Mouse (Mus musculus) kidney, postnatal 0 days (tissue): Measurements from ENCODE around the gene Kcna7. TPM values are rescaled to one million over a fixed set of nuclear protein-coding genes. Genes with fewer than 3 reads are reported as not detected.

ENCODE experiments used
- ATAC-seq: fragments of 200-750 bp; cut with Nextera tagmentation; replicated peaks from 2 replicates; pipeline ENCODE4 v1.8.0; 2017; ENCODE audit warnings: low read depth, moderate number of reproducible peaks, moderate TSS enrichment, moderate library complexity; ENCODE audit not compliant: low FRiP score
- DNase-seq: peaks from one replicate; pipeline ENCODE4 v3.0.0-alpha.2; 2016; ENCODE audit warnings: low spot score
- H3K27ac ChIP-seq: fragments of 300-500 bp; sonication (generic); 2 replicates; pipeline ENCODE4 v1.5.1; 2014; ENCODE audit warnings: mild to moderate bottlenecking
- H3K27me3 ChIP-seq: fragments of 300-500 bp; sonication (generic); 2 replicates; pipeline ENCODE4 v1.6.1; 2014; ENCODE audit warnings: low read length, mixed read lengths; ENCODE audit not compliant: insufficient read depth
- H3K36me3 ChIP-seq: fragments of 300-500 bp; sonication (generic); 2 replicates; pipeline ENCODE4 v1.6.1; 2014; ENCODE audit warnings: low read length, mixed read lengths; ENCODE audit not compliant: insufficient read depth
- H3K4me1 ChIP-seq: fragments of 300-500 bp; sonication (generic); replicated peaks from 2 replicates; pipeline ENCODE4 v1.6.1; 2014; ENCODE audit warnings: antibody characterized with exemption, low read length, mixed read lengths; ENCODE audit not compliant: insufficient read depth
- H3K4me2 ChIP-seq: fragments of 300-500 bp; sonication (generic); 2 replicates; pipeline ENCODE4 v1.6.1; 2014; ENCODE audit warnings: mild to moderate bottlenecking, low read length, moderate library complexity, mixed read lengths
- H3K4me3 ChIP-seq: fragments of 300-500 bp; sonication (generic); replicated peaks from 2 replicates; pipeline ENCODE4 v1.5.1; 2014; ENCODE audit warnings: low read depth, low read length
- H3K9ac ChIP-seq: fragments of 300-500 bp; sonication (generic); 2 replicates; pipeline ENCODE4 v1.6.1; 2014; ENCODE audit warnings: low read depth, low read length
- H3K9me3 ChIP-seq: fragments of 300-500 bp; sonication (generic); replicated peaks from 2 replicates; pipeline ENCODE4 v1.6.1; 2016; ENCODE audit warnings: low read length, inconsistent platforms, mixed read lengths
- CTCF ChIP-seq: IDR thresholded peaks from 2 replicates; pipeline ENCODE4 v1.5.1; 2016; ENCODE audit warnings: antibody characterized with exemption, low read depth, mild to moderate bottlenecking, moderate library complexity
- WGBS: fragments of 180-500 bp; shearing (Covaris S2); extraction: QIAGEN DNeasy Blood & Tissue Kit; methylation state at CpG from one replicate; pipeline ENCODE4 v1.1.7; 2014; 5-methylcytosine and 5-hydroxymethylcytosine counted together
- polyA plus RNA-seq: library from polyadenylated mRNA; unstranded; fragments of >200 nt; fragmentation: Nextera tagmentation; extraction: Ambion mirVana; gene quantifications from 2 replicates; pipeline ENCODE4 v1.2.1, GENCODE M21; 2015

Gene Kcna7
- polyA plus RNA-seq, 1 experiment from 2014 or later, result 0.05 TPM

- WGBS, result 1% methylated on average over 16 of the region's 16 CpGs
- Histone ChIP-seq H3K4me1 (peaks cover 30% of the 10 kb centered on the region), H3K9me3 (no peaks in the 10 kb centered on the region), H3K4me3 (peak overlapping the region; percentile 46), H3K9ac (peak overlapping the region; percentile 70), H3K27ac (peak overlapping the region; percentile 62), H3K4me2 (peak overlapping the region; percentile 64), H3K36me3 (0 out of 2 replicates have a peak, but pooled peaks cover 6% of the 10 kb centered on the region), H3K27me3 (no peaks in the 10 kb centered on the region)
- no peak for TF ChIP-seq CTCF
- no peak for DNase-seq
- ATAC-seq, result no peak
Measured at GRCm38 (mm10) chr7:45435038-45435437, 29.6 kb downstream of the Kcna7 start.

GRCm38 (mm10) chr7:45436444-45436843 lies 31.0 kb downstream of the Kcna7 start:
- Histone ChIP-seq H3K9me3 (no peaks in the 10 kb centered on the region), H3K36me3 (0 out of 2 replicates have a peak, but pooled peaks cover 1% of the 10 kb centered on the region), H3K4me2 (peak overlapping the region; percentile 64; the same call in 1 of the 2 replicates), H3K9ac (no peak overlapping the region), H3K4me3 (no peak overlapping the region), H3K27me3 (no peaks in the 10 kb centered on the region), H3K27ac (no peak overlapping the region), H3K4me1 (peaks cover 30% of the 10 kb centered on the region)
- DNase-seq (no peak), ATAC-seq (no peak)
- TF ChIP-seq CTCF, result no peak
- 97% methylated on average over 5 of the region's 5 CpGs for WGBS

GRCm38 (mm10) chr7:45437046-45437445 lies 31.6 kb downstream of the Kcna7 start:
- 0 out of 2 replicates have a peak, but pooled peaks cover 5% of the 10 kb centered on the region for H3K36me3 ChIP-seq
- H3K27ac ChIP-seq, result 0 out of 2 replicates have a peak overlapping the region, but pooled peaks have one; percentile 13
- H3K27me3 ChIP-seq, result no peaks in the 10 kb centered on the region
- WGBS, result 42% methylated on average over 6 of the region's 6 CpGs
- no peak overlapping the region; the same call in 1 of the 2 replicates for H3K4me2 ChIP-seq
- H3K9ac ChIP-seq, result no peak overlapping the region
- no peak for TF ChIP-seq CTCF
- no peak for DNase-seq
- H3K4me3 ChIP-seq, result no peak overlapping the region
- no peak for ATAC-seq
- peaks cover 30% of the 10 kb centered on the region for H3K4me1 ChIP-seq
- no peaks in the 10 kb centered on the region for H3K9me3 ChIP-seq

GRCm38 (mm10) chr7:45437521-45438276 lies 32.2 kb downstream of the Kcna7 start, which contains the start of gene Ruvbl2:
Gene Ruvbl2 (minus strand): TSS chr7:45438096.
- H3K36me3 ChIP-seq, result 0 out of 2 replicates have a peak, but pooled peaks cover 10% of the 10 kb centered on the region
- peak; percentile 59 for TF ChIP-seq CTCF
- DNase-seq (no peak), ATAC-seq (no peak)
- no peaks in the 10 kb centered on the region for H3K9me3 ChIP-seq
- H3K27ac ChIP-seq, result 0 out of 2 replicates have a peak within 1 kb of the TSS, but pooled peaks have one; percentile 13
- 27% methylated on average over 19 of the region's 19 CpGs for WGBS
- peak within 1 kb of the TSS; percentile 25; the same call in 1 of the 2 replicates for H3K4me2 ChIP-seq
- H3K4me3 ChIP-seq, result no peak within 1 kb of the TSS
- H3K9ac ChIP-seq, result peak within 1 kb of the TSS; percentile 27; the same call in 1 of the 2 replicates
- no peaks in the 10 kb centered on the region for H3K27me3 ChIP-seq
- H3K4me1 ChIP-seq, result peaks cover 30% of the 10 kb centered on the region

GRCm38 (mm10) chr7:45443526-45444420 lies 38.3 kb downstream of the Kcna7 start:
- H3K4me2 ChIP-seq, result no peak overlapping the region
- H3K27ac ChIP-seq, result no peak overlapping the region
- ATAC-seq, result no peak
- H3K4me3 ChIP-seq, result no peak overlapping the region
- DNase-seq, result no peak
- WGBS, result 83% methylated on average over 22 of the region's 22 CpGs
- no peaks in the 10 kb centered on the region for H3K9me3 ChIP-seq
- peaks cover 34% of the 10 kb centered on the region for H3K36me3 ChIP-seq
- H3K9ac ChIP-seq, result no peak overlapping the region
- H3K4me1 ChIP-seq, result no peaks in the 10 kb centered on the region
- TF ChIP-seq CTCF, result no peak
- no peaks in the 10 kb centered on the region for H3K27me3 ChIP-seq

- Histone ChIP-seq H3K4me2 (no peak overlapping the region), H3K27ac (no peak overlapping the region), H3K4me3 (no peak overlapping the region), H3K27me3 (no peaks in the 10 kb centered on the region), H3K9me3 (no peaks in the 10 kb centered on the region), H3K4me1 (no peaks in the 10 kb centered on the region), H3K9ac (no peak overlapping the region), H3K36me3 (peaks cover 38% of the 10 kb centered on the region)
- no peak for TF ChIP-seq CTCF
- ATAC-seq (no peak), DNase-seq (no peak)
Measured at GRCm38 (mm10) chr7:45446589-45446988, 41.1 kb downstream of the Kcna7 start.
